Mouse (Mus musculus) right cerebral cortex, adult 2 months (tissue): Measurements from ENCODE around the gene Comt.

Experiments used
- DNase-seq, 2 experiments: peaks; one replicate each; pipeline ENCODE4 v3.0.0; 2021 to 2022; ENCODE audit warnings: low spot score in 2 of 2

Gene Comt

GRCm38 (mm10) chr16:18426802-18427280 lies at the start of gene Comt:
Comt (minus strand) TSS chr16:18426852.
- DNase-seq = no peak

GRCm38 (mm10) chr16:18474021-18474420 lies 47.4 kb upstream of the Comt start:
- no peak for DNase-seq

GRCm38 (mm10) chr16:18472976-18473375 lies 46.3 kb upstream of the Comt start:
- DNase-seq = no peak

GRCm38 (mm10) chr16:18472416-18472815 lies 45.8 kb upstream of the Comt start:
- DNase-seq = no peak

GRCm38 (mm10) chr16:18471976-18472375 lies 45.3 kb upstream of the Comt start:
- DNase-seq = no peak

- DNase-seq = no peak
Observed at GRCm38 (mm10) chr16:18471381-18471955, 44.8 kb upstream of the Comt start.

GRCm38 (mm10) chr16:18470829-18471228 lies 44.2 kb upstream of the Comt start:
- no peak for DNase-seq

- peak in 1 of 2 experiments; percentile 26 for DNase-seq
Observed at GRCm38 (mm10) chr16:18464271-18464670, 37.6 kb upstream of the Comt start.

- DNase-seq = no peak
Observed at GRCm38 (mm10) chr16:18462598-18462997, 35.9 kb upstream of the Comt start.

GRCm38 (mm10) chr16:18462031-18462430 lies 35.4 kb upstream of the Comt start:
- DNase-seq = no peak

GRCm38 (mm10) chr16:18460826-18461225 lies 34.2 kb upstream of the Comt start:
- DNase-seq = no peak

- DNase-seq = peak; percentile 36 to 43
Observed at GRCm38 (mm10) chr16:18459955-18460370, 33.3 kb upstream of the Comt start.

- no peak for DNase-seq
Observed at GRCm38 (mm10) chr16:18459335-18459954, 32.8 kb upstream of the Comt start.

GRCm38 (mm10) chr16:18458661-18459060 lies 32.0 kb upstream of the Comt start:
- no peak for DNase-seq

- DNase-seq = no peak
Observed at GRCm38 (mm10) chr16:18455407-18455806, 28.8 kb upstream of the Comt start.

GRCm38 (mm10) chr16:18453846-18454245 lies 27.2 kb upstream of the Comt start:
- no peak for DNase-seq

GRCm38 (mm10) chr16:18452361-18452862 lies 25.8 kb upstream of the Comt start:
- DNase-seq = peak; percentile 31 to 52

- peak; percentile 74 for DNase-seq
Observed at GRCm38 (mm10) chr16:18451486-18452181, 25.0 kb upstream of the Comt start.

- DNase-seq = no peak
Observed at GRCm38 (mm10) chr16:18449005-18449404, 22.4 kb upstream of the Comt start.

- DNase-seq = no peak
Observed at GRCm38 (mm10) chr16:18448104-18448503, 21.5 kb upstream of the Comt start.

GRCm38 (mm10) chr16:18447243-18447642 lies 20.6 kb upstream of the Comt start:
- DNase-seq = no peak

- peak; percentile 99 to 100 for DNase-seq
Observed at GRCm38 (mm10) chr16:18443385-18443841, 16.8 kb upstream of the Comt start.

GRCm38 (mm10) chr16:18436128-18436527 lies 9.5 kb upstream of the Comt start:
- DNase-seq = no peak
